Mouse (Mus musculus): ENCODE data around the gene Rab4b. TPM values are rescaled to one million over a fixed set of nuclear protein-coding genes. Genes with fewer than 3 reads are reported as not detected.

Gene Rab4b
- polyA plus RNA-seq, 1 experiment from 2014 or later, result 80.0 TPM

DNA sequence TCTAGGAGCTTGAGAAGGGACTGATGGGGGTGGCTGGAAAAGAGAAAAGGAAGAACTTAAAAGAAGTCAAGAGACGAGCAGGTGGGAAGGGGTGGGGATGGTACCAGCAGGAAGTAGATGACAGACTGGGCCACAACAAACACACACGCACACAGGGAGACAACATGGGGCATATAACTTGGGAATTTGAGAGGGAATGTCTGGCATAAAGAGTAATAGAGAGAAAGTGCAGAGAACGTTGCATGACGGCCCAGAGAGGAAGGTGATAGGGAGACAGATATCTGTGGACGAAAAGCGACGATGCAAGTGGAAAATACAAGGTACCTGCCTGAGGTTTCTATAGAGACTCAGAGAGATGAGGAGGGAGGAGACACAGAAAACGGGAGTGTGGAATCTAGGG lies 13.0 kb downstream of the Rab4b start:
- Histone ChIP-seq H3K9me3 (replicated peaks) (no peaks in the 10 kb centered on the region), H3K4me2 (peak overlapping the region; percentile 86), H3K4me3 (peak overlapping the region; percentile 78), H3K4me1 (peaks cover 61% of the 10 kb centered on the region), H3K36me3 (ENCODE audit: poor library complexity, severe bottlenecking) (peaks cover 46% of the 10 kb centered on the region), H3K27ac (peak overlapping the region; percentile 97), H3K27me3 (no peaks in the 10 kb centered on the region), H3K9ac (peak overlapping the region; percentile 86)
- WGBS, result 2% methylated on average over 8 of the region's 8 CpGs
- no peak for ATAC-seq

DNA sequence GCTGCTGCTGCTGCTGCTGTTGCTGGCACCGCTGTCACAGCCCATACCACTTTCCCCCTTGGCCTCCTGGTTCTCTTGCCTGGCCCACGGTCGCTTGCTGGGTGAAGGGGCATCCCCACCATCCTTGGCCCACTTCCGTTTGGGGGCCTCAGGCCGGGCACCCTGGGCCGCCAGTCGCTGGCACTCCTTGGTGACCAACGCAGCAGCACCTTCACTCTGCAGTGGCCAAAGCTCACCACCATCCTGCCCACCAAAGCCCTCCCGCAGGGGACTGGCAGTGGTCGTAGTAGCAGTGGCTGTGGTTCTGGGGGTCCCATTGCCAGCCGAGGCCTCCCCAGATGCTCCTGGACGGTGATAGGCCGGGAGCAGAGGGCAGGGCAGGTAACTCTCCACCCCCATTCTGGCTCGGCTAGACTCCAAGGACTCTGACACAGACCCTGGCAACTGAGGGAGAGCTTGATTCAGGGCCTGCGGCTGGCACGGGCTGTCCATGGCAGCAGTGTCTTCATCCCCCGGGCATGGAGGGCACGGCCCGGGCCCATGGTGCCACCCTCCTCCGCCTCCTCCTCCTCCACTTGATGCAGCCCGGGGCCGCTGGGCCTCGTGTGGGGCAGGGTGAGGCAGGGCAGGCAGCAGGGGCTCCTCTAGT lies 13.6 kb downstream of the Rab4b start:
- no peaks in the 10 kb centered on the region for H3K9me3 ChIP-seq (replicated peaks)
- H3K4me1 ChIP-seq, result peaks cover 66% of the 10 kb centered on the region
- H3K27ac ChIP-seq, result peak overlapping the region; percentile 97; the same call in 1 of the 2 replicates
- no peaks in the 10 kb centered on the region for H3K27me3 ChIP-seq
- peak overlapping the region; percentile 78 for H3K4me3 ChIP-seq
- no peak for ATAC-seq
- H3K36me3 ChIP-seq (ENCODE audit: poor library complexity, severe bottlenecking), result peaks cover 48% of the 10 kb centered on the region
- H3K4me2 ChIP-seq, result peak overlapping the region; percentile 86
- WGBS, result 73% methylated on average over 23 of the region's 23 CpGs
- peak overlapping the region; percentile 86 for H3K9ac ChIP-seq

DNA sequence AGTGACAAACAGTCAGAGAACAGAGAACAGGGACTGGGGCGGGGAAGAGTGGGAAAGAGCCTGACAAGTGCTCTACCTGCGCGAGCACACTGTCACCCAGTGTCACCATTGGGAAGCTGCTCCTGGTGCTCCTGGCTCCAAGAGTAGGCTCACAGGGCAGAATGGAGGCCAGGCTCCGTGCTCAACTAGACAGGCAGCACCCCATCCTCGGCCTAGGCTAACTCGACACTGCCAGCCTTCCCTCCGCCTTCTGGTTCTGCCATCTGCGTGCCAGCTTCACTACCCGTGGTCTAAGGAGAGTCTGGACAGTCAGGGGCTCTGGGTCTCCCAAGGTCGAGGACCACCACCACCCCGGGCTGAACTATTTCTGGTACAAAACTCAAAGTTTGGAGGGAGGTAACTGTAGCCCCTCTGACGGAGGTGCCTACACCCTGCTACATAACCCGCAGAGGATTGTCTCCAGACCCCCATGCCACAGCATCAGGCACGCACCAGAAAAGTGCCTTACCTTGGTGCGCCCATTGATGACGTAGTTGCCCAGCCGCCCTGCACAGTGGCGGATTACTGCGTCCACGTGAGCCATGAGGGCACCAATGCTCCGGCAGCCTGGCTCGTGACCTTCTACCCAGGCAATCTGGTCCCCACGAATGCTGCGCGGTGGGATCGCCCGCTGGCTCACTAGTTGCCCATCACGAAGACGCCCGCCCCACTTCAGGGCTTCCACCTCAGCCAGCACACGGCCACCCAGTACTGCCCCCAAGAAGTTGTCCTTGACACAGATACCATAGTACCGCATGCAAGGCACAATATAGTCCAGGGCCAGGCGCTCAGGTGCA lies 14.4 kb downstream of the Rab4b start:
- Histone ChIP-seq H3K4me3 (peak overlapping the region; percentile 78), H3K9me3 (replicated peaks) (no peaks in the 10 kb centered on the region), H3K27ac (no peak overlapping the region), H3K36me3 (ENCODE audit: poor library complexity, severe bottlenecking) (peaks cover 51% of the 10 kb centered on the region), H3K9ac (peak overlapping the region; percentile 86), H3K4me2 (peak overlapping the region; percentile 86), H3K4me1 (peaks cover 69% of the 10 kb centered on the region), H3K27me3 (no peaks in the 10 kb centered on the region)
- ATAC-seq, result no peak
- 82% methylated on average over 33 of the region's 33 CpGs for WGBS

DNA sequence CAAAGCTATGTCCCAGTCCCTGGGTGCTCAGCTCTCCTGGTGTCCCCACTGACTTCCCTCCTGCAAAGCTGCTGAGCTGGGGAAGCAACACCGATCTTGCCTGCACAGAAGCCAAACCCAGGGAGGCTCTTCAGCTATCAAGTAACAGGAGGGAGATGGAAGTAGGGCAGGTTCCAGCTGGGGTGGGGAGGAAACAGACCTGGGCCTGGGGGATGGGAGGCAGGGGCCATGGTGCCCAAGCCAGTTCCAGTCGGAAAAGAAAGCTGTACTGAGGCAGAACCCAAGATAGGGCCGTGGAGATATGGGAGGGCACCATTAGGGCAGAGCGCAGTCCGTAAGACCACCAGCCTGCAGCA lies 15.3 kb downstream of the Rab4b start:
- Histone ChIP-seq H3K27me3 (no peaks in the 10 kb centered on the region), H3K4me2 (peak overlapping the region; percentile 86), H3K9me3 (replicated peaks) (no peaks in the 10 kb centered on the region), H3K9ac (peak overlapping the region; percentile 86), H3K27ac (no peak overlapping the region), H3K4me3 (peak overlapping the region; percentile 78), H3K4me1 (peaks cover 69% of the 10 kb centered on the region), H3K36me3 (ENCODE audit: poor library complexity, severe bottlenecking) (peaks cover 60% of the 10 kb centered on the region)
- ATAC-seq, result no peak
- WGBS, result 86% methylated on average over 5 of the region's 5 CpGs

DNA sequence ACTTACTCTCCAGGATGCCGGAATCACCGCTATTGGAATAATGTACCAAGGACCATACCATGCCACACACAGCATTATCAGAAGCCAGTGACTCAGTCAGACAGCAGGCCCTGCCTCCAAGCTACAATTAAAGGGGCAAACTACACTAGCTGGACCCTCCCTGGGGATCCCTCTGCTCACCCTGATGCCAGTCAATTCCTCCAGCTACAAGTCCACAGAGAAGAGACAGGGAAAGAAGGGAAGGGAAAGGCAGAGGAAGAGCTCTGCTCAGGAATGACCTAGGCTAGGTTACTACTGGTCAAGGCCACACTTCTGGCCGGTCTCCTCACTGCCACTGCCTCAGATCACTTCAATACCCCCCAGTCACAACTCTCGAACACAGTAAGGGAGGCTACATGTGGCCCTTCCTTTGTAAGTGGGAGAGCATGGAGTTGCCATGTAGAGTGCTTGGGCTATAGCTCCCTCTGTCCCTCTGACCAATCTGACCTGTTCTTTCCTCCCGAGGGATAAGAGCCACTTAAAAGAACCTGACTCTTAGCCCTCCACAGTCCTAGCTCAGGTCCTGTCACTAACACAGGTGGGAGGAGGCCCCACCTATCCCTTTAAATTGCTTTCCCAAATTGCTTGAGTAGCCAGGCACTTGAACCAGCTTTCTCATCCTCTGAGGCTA lies 15.8 kb downstream of the Rab4b start:
- Histone ChIP-seq H3K36me3 (ENCODE audit: poor library complexity, severe bottlenecking) (peaks cover 66% of the 10 kb centered on the region), H3K27me3 (no peaks in the 10 kb centered on the region), H3K27ac (no peak overlapping the region), H3K4me2 (peak overlapping the region; percentile 86), H3K4me1 (peaks cover 68% of the 10 kb centered on the region), H3K9ac (peak overlapping the region; percentile 86), H3K4me3 (no peak overlapping the region), H3K9me3 (replicated peaks) (no peaks in the 10 kb centered on the region)
- 86% methylated on average over 5 of the region's 5 CpGs for WGBS
- ATAC-seq, result no peak

DNA sequence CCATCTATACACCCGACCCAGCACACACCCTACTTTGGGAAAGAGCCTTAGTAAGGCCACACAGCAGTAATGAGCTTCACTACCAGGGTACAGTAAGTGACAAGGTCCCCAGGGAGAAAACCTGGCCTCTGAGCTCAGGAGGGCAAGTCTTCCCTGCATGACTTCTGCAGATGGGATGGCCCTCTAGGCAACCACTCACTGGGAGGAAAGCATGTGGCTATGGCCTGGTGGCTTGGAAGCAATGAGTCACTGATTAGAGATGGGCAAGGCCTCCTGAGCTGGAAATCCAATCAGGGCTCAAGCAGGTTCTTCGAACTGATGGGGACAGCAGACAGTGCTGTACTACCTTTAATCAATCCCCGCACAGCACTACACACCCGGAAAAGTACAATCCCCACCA lies 17.0 kb downstream of the Rab4b start:
- 85% methylated on average over 4 of the region's 4 CpGs for WGBS
- Histone ChIP-seq H3K36me3 (ENCODE audit: poor library complexity, severe bottlenecking) (peaks cover 75% of the 10 kb centered on the region), H3K4me1 (peaks cover 59% of the 10 kb centered on the region), H3K27ac (no peak overlapping the region), H3K4me3 (no peak overlapping the region), H3K9me3 (replicated peaks) (no peaks in the 10 kb centered on the region), H3K4me2 (no peak overlapping the region), H3K9ac (no peak overlapping the region), H3K27me3 (no peaks in the 10 kb centered on the region)
- no peak for ATAC-seq

DNA sequence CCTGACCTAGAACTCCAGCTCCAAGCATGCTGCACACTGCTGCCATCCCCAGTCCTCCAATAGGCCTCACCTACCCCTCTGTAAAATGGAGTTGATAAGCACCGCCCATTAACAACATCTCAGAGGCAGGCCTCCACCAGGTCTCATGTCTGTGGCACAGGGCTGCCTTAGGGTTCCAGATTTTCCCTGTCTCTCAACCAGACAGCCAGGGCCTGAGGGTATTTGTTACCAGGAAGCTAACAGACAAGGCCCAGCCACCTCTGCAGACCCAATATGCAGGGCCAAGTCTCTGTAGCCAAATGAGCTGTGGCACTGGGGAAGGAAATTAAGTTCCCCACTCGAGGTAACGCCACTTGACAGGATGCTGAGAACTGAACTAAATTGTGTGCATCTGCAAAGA lies 17.8 kb downstream of the Rab4b start:
- no peak for ATAC-seq
- peaks cover 79% of the 10 kb centered on the region for H3K36me3 ChIP-seq (ENCODE audit: poor library complexity, severe bottlenecking)
- H3K27ac ChIP-seq, result no peak overlapping the region
- no peaks in the 10 kb centered on the region for H3K9me3 ChIP-seq (replicated peaks)
- H3K9ac ChIP-seq, result no peak overlapping the region
- no peak overlapping the region for H3K4me3 ChIP-seq
- WGBS, result 93% methylated on average over 3 of the region's 3 CpGs
- H3K27me3 ChIP-seq, result no peaks in the 10 kb centered on the region
- H3K4me1 ChIP-seq, result peaks cover 59% of the 10 kb centered on the region
- H3K4me2 ChIP-seq, result no peak overlapping the region

DNA sequence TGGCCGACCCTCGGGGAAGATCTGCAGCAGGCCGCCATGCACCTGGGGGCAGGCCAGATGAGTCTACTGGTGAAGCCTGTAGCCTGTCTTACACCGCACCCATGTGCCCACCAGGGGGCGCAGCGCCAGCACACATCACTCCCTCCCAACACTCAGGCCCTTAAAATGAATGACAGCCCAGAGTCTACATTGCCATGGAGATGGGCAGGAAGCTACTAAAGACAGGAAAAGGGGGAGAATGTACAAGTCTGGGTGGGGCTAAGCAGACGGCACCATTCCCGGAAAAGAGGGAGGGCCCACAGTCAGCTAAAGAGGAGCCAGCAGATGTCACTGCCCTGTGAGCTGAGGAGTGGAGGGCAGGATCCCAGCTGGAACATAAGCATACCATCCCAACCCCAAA lies 18.8 kb downstream of the Rab4b start:
- WGBS, result 13% methylated on average over 8 of the region's 8 CpGs
- Histone ChIP-seq H3K27ac (no peak overlapping the region; the same call in 1 of the 2 replicates), H3K9me3 (replicated peaks) (no peaks in the 10 kb centered on the region), H3K36me3 (ENCODE audit: poor library complexity, severe bottlenecking) (peaks cover 74% of the 10 kb centered on the region), H3K9ac (no peak overlapping the region), H3K4me3 (no peak overlapping the region), H3K4me1 (peaks cover 50% of the 10 kb centered on the region), H3K4me2 (no peak overlapping the region), H3K27me3 (no peaks in the 10 kb centered on the region)
- peak; percentile 94 for ATAC-seq

DNA sequence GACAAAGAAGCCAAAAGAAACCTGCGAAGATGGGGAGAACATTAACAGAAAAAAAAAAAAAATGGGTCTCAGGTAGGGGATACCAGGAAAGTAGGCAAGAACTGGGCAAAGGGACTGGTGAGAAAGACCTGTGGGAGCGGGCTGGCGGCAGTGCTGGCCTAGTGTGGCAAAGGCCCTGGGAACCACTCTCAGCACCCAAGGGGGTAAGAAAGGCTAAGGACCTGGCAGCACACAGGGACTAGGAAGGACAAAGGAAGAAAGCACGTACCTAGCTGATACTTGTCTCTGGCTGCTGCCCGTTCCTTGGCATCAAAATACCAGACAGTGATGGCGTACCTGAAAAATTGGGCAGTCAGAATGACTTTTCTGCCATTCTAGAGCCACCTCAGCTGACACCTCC lies 19.4 kb downstream of the Rab4b start:
- 92% methylated on average over 6 of the region's 6 CpGs for WGBS
- Histone ChIP-seq H3K9ac (no peak overlapping the region), H3K4me3 (no peak overlapping the region), H3K27ac (no peak overlapping the region), H3K9me3 (replicated peaks) (no peaks in the 10 kb centered on the region), H3K4me2 (no peak overlapping the region), H3K36me3 (ENCODE audit: poor library complexity, severe bottlenecking) (peaks cover 68% of the 10 kb centered on the region), H3K27me3 (no peaks in the 10 kb centered on the region), H3K4me1 (peaks cover 44% of the 10 kb centered on the region)
- no peak for ATAC-seq

DNA sequence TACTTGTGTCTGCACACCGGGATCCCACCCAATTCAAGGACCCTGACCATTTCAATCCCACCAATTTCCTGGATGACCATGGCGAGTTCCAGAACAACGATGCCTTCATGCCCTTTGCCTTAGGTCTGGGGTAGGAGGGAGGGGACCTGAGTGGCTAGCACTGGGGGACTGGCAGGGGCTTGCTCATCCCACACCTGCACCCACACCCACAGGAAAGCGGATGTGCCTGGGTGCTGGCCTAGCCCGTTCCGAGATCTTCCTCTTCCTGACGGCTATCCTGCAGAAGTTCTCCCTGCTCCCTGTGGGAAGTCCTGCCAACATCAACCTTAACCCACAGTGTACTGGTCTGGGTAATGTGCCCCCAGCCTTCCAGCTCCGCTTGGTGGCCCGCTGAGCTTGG lies 20.5 kb downstream of the Rab4b start:
- H3K27ac ChIP-seq, result no peak overlapping the region
- H3K36me3 ChIP-seq (ENCODE audit: poor library complexity, severe bottlenecking), result peaks cover 58% of the 10 kb centered on the region
- no peak overlapping the region for H3K9ac ChIP-seq
- no peak overlapping the region for H3K4me2 ChIP-seq
- no peaks in the 10 kb centered on the region for H3K9me3 ChIP-seq (replicated peaks)
- WGBS, result 96% methylated on average over 9 of the region's 9 CpGs
- ATAC-seq, result no peak
- peaks cover 33% of the 10 kb centered on the region for H3K4me1 ChIP-seq
- H3K27me3 ChIP-seq, result no peaks in the 10 kb centered on the region
- no peak overlapping the region for H3K4me3 ChIP-seq

DNA sequence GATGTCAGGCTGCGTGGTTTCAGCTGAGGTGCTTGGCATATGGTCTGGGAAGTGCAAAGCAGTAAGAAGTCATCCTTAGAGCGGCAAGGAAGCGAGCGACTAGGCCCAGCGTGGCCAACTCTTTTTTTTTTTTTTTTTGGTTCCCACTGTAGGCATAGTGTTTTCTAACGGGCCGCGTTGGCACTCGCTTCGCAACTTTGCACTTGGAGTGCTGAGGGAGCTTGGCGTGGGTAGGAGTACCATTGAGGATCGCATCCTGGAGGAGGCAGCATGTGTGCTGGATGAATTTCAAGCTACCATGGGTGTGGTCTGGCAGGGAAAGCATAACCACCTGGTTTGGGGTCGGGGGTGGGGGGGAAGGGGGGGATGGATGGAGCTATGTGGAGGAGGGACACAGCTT lies 22.7 kb downstream of the Rab4b start:
- Histone ChIP-seq H3K9ac (no peak overlapping the region), H3K4me2 (no peak overlapping the region), H3K4me3 (no peak overlapping the region), H3K4me1 (peaks cover 11% of the 10 kb centered on the region), H3K9me3 (replicated peaks) (no peaks in the 10 kb centered on the region), H3K27ac (no peak overlapping the region), H3K36me3 (ENCODE audit: poor library complexity, severe bottlenecking) (peaks cover 38% of the 10 kb centered on the region), H3K27me3 (no peaks in the 10 kb centered on the region)
- 80% methylated on average over 13 of the region's 13 CpGs for WGBS
- no peak for ATAC-seq

DNA sequence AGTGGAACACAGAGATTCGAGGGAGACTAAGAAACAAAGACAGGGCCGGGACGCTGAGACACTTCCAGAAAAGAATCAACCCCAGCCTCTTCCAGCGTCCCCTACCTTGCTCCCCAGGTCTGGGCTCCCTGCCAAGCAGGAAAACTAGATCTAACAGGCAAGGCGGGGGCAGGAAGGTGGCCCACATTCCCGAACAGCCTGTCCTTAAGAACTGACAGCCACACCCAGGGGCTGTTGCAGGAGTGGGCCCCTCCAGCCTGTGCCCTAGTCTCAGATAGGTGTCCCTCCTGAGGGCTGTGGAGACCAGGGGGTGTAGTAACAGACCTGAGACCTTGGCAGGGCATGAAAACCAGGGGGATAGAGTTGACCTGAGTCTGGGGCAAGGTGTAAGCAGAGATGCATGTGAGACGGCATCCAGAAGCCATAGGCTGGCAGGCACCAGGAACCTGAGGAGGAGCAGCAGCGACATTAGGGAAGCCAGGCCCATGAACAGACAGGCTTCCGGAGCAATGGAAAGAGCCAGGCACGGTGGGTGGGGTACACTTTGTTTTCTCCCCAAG lies 25.4 kb downstream of the Rab4b start, which contains the start of gene Cyp2t4:
TSS of gene Cyp2t4 (plus strand) at position 510 of the 560 bp plus-strand sequence.
- Histone ChIP-seq H3K9ac (no peak within 1 kb of the TSS), H3K4me3 (no peak within 1 kb of the TSS), H3K4me1 (no peaks in the 10 kb centered on the region), H3K4me2 (no peak within 1 kb of the TSS), H3K27me3 (no peaks in the 10 kb centered on the region), H3K27ac (no peak within 1 kb of the TSS), H3K9me3 (replicated peaks) (no peaks in the 10 kb centered on the region), H3K36me3 (ENCODE audit: poor library complexity, severe bottlenecking) (peaks cover 17% of the 10 kb centered on the region)
- whole genome bisulfite sequencing, result 79% methylated on average over 10 of the region's 10 CpGs
- no peak for ATAC-seq

All from forebrain, embryonic 13.5 days (tissue).